Mouse (Mus musculus) thymus, adult 2 months (tissue): ENCODE data around the gene Suv39h1. TPM values are rescaled to one million over a fixed set of nuclear protein-coding genes. Genes with fewer than 3 reads are reported as not detected.
A peak's percentile ranks its signal among the peaks of the same experiment; 100 is the strongest.
"Not testable (repeated sequence)": the region's sequence is repeated elsewhere in the genome, so short reads cannot be mapped to it uniquely, and the experiment has no call there.

ENCODE experiments used
- DNase-seq: peaks from one replicate; pipeline ENCODE4 v3.0.0; 2021
- H3K27ac ChIP-seq: fragments of 200-500 bp; 2 replicates; pipeline ENCODE4 v1.5.1; 2012; ENCODE audit warnings: low read length, control low read depth; ENCODE audit not compliant: control insufficient read depth, insufficient read depth
- H3K27me3 ChIP-seq: fragments of 200-500 bp; 2 replicates; pipeline ENCODE4 v1.6.1; 2012; ENCODE audit warnings: mild to moderate bottlenecking, low read length, moderate library complexity, mixed read lengths; ENCODE audit not compliant: control insufficient read depth, insufficient read depth
- H3K36me3 ChIP-seq: fragments of 200-500 bp; 2 replicates; pipeline ENCODE4 v1.6.1; 2012; ENCODE audit warnings: mild to moderate bottlenecking, low read length, moderate library complexity; ENCODE audit not compliant: control insufficient read depth, insufficient read depth
- H3K4me1 ChIP-seq: fragments of 200-500 bp; replicated peaks from 2 replicates; pipeline ENCODE4 v1.6.1; 2012; ENCODE audit warnings: low read length; ENCODE audit not compliant: control insufficient read depth, insufficient read depth
- H3K4me3 ChIP-seq: fragments of 200-500 bp; 2 replicates; pipeline ENCODE4 v1.5.1; 2012; ENCODE audit warnings: mild to moderate bottlenecking, low read length, control low read depth, moderate library complexity; ENCODE audit not compliant: control insufficient read depth, insufficient read depth
- CTCF ChIP-seq: fragments of 200-500 bp; IDR thresholded peaks from 2 replicates; pipeline ENCODE4 v1.5.1; 2012; ENCODE audit warnings: mild to moderate bottlenecking, control low read depth, low read length, moderate library complexity, borderline replicate concordance; ENCODE audit not compliant: control insufficient read depth, poor library complexity, insufficient read depth; ENCODE audit errors: extremely low read depth
- POLR2A ChIP-seq: fragments of 200-500 bp; IDR thresholded peaks from 2 replicates; pipeline ENCODE4 v1.6.1; 2012; ENCODE audit warnings: mild to moderate bottlenecking, low read length, control low read depth, moderate library complexity; ENCODE audit not compliant: control insufficient read depth, poor library complexity, insufficient read depth; ENCODE audit errors: extremely low read depth
- WGBS: fragments of 180-500 bp; shearing (Covaris S2); methylation state at CpG from one replicate; pipeline ENCODE4 v1.1.7; 2018; 5-methylcytosine and 5-hydroxymethylcytosine counted together
- polyA plus RNA-seq: library from polyadenylated mRNA; depleted of rRNA; stranded (reverse); fragments of >200 nt; gene quantifications from 2 replicates; pipeline ENCODE4 v1.2.3, GENCODE M21; 2012

The Suv39h1 gene
- polyA plus RNA-seq, 1 experiment, result 69.4 TPM

GRCm38 (mm10) chrX:8099435-8099834 is 24.9 kb upstream of the Suv39h1 start:
- no peaks in the 10 kb centered on the region for H3K36me3 ChIP-seq
- DNase-seq, result no peak
- H3K27ac ChIP-seq, result no peak overlapping the region
- TF ChIP-seq POLR2A (no peak), CTCF (no peak)
- no peak overlapping the region for H3K4me3 ChIP-seq
- H3K4me1 ChIP-seq, result peaks cover 6% of the 10 kb centered on the region
- no peaks in the 10 kb centered on the region for H3K27me3 ChIP-seq
- 26% methylated on average over 4 of the region's 4 CpGs for WGBS

- H3K27me3 ChIP-seq, result no peaks in the 10 kb centered on the region
- under 1% methylated on average over 19 of the region's 19 CpGs for WGBS
- TF ChIP-seq POLR2A, result no peak
- TF ChIP-seq CTCF, result no peak
- DNase-seq, result peak; percentile 93
- peaks cover 6% of the 10 kb centered on the region for H3K4me1 ChIP-seq
- no peaks in the 10 kb centered on the region for H3K36me3 ChIP-seq
- H3K27ac ChIP-seq, result 0 out of 2 replicates have a peak overlapping the region, but pooled peaks have one; percentile 54
- peak overlapping the region; percentile 41 for H3K4me3 ChIP-seq
Observed at GRCm38 (mm10) chrX:8096787-8097242, 22.3 kb upstream of the Suv39h1 start.

GRCm38 (mm10) chrX:8096068-8096786 is 21.7 kb upstream of the Suv39h1 start:
- DNase-seq, result peak; percentile 81
- H3K4me1 ChIP-seq, H3K27ac ChIP-seq, H3K36me3 ChIP-seq, H3K27me3 ChIP-seq: not testable (repeated sequence)
- peak overlapping the region; percentile 41 for H3K4me3 ChIP-seq
- WGBS, result 12% methylated on average over 3 of the region's 48 CpGs

DNA sequence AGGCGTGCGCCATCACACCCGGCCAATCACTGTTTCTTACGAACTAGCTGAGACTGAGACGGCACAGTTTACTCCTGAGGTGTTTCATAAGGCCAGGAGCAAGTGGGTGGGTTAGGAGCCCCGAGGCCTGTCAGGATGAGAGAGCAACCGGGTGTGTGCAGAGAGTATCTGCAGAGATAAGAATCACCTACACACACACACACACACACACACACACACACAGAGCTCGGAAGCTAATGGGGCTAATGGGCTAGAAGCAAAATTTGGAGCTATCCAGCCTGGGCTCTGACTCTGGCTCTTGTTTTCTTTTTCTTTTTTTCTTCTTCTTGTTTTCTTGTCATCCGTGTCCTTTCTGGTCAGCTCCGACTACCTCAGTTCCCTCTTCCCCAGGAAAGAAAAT is 21.0 kb upstream of the Suv39h1 start:
- no peak for TF ChIP-seq CTCF
- TF ChIP-seq POLR2A, result no peak
- no peak for DNase-seq
- no peaks in the 10 kb centered on the region for H3K27me3 ChIP-seq
- H3K4me1 ChIP-seq, result peaks cover 8% of the 10 kb centered on the region
- H3K36me3 ChIP-seq, result no peaks in the 10 kb centered on the region
- no peak overlapping the region for H3K4me3 ChIP-seq
- H3K27ac ChIP-seq, result no peak overlapping the region
- WGBS, result 67% methylated on average over 10 of the region's 10 CpGs

- WGBS, result 65% methylated on average over 4 of the region's 5 CpGs
- not testable (repeated sequence) for H3K27me3 ChIP-seq, H3K36me3 ChIP-seq, DNase-seq
- Histone ChIP-seq H3K4me1 (peaks cover 16% of the 10 kb centered on the region), H3K4me3 (peak overlapping the region; percentile 95), H3K27ac (peak overlapping the region; percentile 99)
Observed at GRCm38 (mm10) chrX:8090954-8091347, 16.4 kb upstream of the Suv39h1 start.

DNA sequence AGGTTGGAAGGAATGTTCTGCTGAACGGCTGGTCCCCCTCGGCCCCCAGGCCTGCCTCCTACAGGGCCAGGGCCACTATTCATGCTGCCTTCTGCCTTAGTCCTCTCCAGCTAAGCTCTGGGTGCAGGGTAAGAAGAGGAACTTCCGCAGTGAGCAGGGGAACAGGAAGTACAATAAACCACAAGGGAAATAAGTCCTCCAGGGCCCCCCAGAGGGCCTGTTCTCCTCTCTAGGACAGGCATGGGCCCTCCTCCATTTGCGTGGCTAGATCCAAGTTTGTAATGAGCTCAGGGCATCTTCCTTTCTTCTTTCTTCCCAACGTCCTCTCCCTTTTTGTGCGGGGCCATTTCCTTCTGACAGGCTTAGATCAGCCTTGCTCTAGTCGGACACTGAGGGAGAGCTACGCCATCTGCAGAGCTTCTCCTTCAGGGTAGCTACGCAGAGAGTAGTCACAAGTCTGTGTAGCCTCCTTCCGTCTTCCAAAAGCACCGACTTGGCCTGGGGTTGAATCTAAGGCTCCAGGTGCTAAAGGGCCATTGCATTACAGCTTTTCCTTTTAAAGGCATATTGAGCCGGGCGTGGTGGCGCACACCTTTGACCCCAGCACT is 15.9 kb upstream of the Suv39h1 start, which contains the start of gene Was:
Gene Was, minus strand, starts transcription at position 153 of the 608 bp plus-strand sequence.
- Histone ChIP-seq H3K4me1 (peaks cover 13% of the 10 kb centered on the region), H3K36me3 (peaks cover 10% of the 10 kb centered on the region), H3K4me3 (peak within 1 kb of the TSS; percentile 95), H3K27me3 (no peaks in the 10 kb centered on the region), H3K27ac (peak within 1 kb of the TSS; percentile 99)
- DNase-seq, result peak; percentile 57
- WGBS, result 22% methylated on average over 14 of the region's 14 CpGs
- TF ChIP-seq POLR2A (0 out of 2 replicates have a peak, but pooled peaks have one; percentile 32), CTCF (no peak)

- peaks cover 16% of the 10 kb centered on the region for H3K36me3 ChIP-seq
- TF ChIP-seq CTCF, result no peak
- TF ChIP-seq POLR2A, result no peak
- 45% methylated on average over 3 of the region's 3 CpGs for WGBS
- no peak for DNase-seq
- no peaks in the 10 kb centered on the region for H3K27me3 ChIP-seq
- peak overlapping the region; percentile 95 for H3K4me3 ChIP-seq
- H3K4me1 ChIP-seq, result peaks cover 12% of the 10 kb centered on the region
- H3K27ac ChIP-seq, result no peak overlapping the region
Observed at GRCm38 (mm10) chrX:8089746-8090145, 15.2 kb upstream of the Suv39h1 start.
